In genomic region chr19:10525910-10526309, GRCm38 (mm10) we compare ENCODE assay signal across 8 mouse cellular contexts. TPM values are rescaled to one million over a fixed set of nuclear protein-coding genes. Genes with fewer than 3 reads are reported as not detected.
DNase-seq lines count a peak whose midpoint lies in the region; ATAC-seq lines count a peak whose summit lies in the region.

Gene Sdhaf2 (minus strand): TSS chr19:10526142.

- H3K36me3 ChIP-seq in hindbrain, embryonic 15.5 days: peaks cover 18% of the 10 kb centered on the region
- H3K36me3 ChIP-seq in limb, embryonic 10.5 days: peaks cover 46% of the 10 kb centered on the region
- H3K36me3 ChIP-seq in midbrain, embryonic 14.5 days (ENCODE audit: control insufficient read depth, insufficient read depth, low read length): peaks cover 19% of the 10 kb centered on the region

- peak within 1 kb of the TSS; percentile 95 for H3K9ac ChIP-seq in hindbrain, embryonic 15.5 days
- peak within 1 kb of the TSS; percentile 94 for H3K9ac ChIP-seq in midbrain, embryonic 14.5 days (replicated peaks; ENCODE audit: low read length)

- H3K4me2 ChIP-seq in hindbrain, embryonic 15.5 days: peak within 1 kb of the TSS; percentile 72
- peak within 1 kb of the TSS; percentile 75 for H3K4me2 ChIP-seq in midbrain, embryonic 14.5 days (ENCODE audit: low read length)

- H3K27me3 ChIP-seq in hindbrain, embryonic 15.5 days: no peaks in the 10 kb centered on the region
- H3K27me3 ChIP-seq in limb, embryonic 10.5 days (ENCODE audit: low read depth, poor library complexity, severe bottlenecking): no peaks in the 10 kb centered on the region
- H3K27me3 ChIP-seq in midbrain, embryonic 14.5 days (ENCODE audit: control insufficient read depth, insufficient read depth, low read length): no peaks in the 10 kb centered on the region

- 0 out of 2 replicates have a peak, but pooled peaks have one; percentile 1 for ATAC-seq in hindbrain, embryonic 15.5 days (ENCODE audit: low FRiP score, low read depth)
- ATAC-seq in midbrain, embryonic 14.5 days (ENCODE audit: low FRiP score, low TSS enrichment): no peak

- DNase-seq in urinary bladder, adult 2 months (ENCODE audit: low spot score): no peak
- no peak for DNase-seq in urinary bladder, postnatal 4 days (ENCODE audit: low spot score in 2 of 2)
- peak; percentile 36 for DNase-seq in c-Kit-positive CD71-positive TER-119-negative erythroid progenitor cells, embryonic 14.5 days (ENCODE audit: low read depth)
- peak; percentile 33 to 68 for DNase-seq in frontal cortex, adult 2 months (ENCODE audit: extremely low spot score in 1 of 2, low spot score in 1 of 2)
- no peak for DNase-seq in limb, embryonic 10.5 days (ENCODE audit: low spot score)
- peak; percentile 87 for DNase-seq in midbrain, embryonic 14.5 days
- no peak for DNase-seq in ovary, postnatal 10 days (ENCODE audit: low spot score)

- WGBS in hindbrain, embryonic 15.5 days: 1% methylated on average over 11 of the region's 11 CpGs
- whole genome bisulfite sequencing in limb, embryonic 10.5 days: under 1% methylated on average over 11 of the region's 11 CpGs
- 0% methylated on average over 11 of the region's 11 CpGs for WGBS in midbrain, embryonic 14.5 days

- H3K27ac ChIP-seq in hindbrain, embryonic 15.5 days (replicated peaks): peak within 1 kb of the TSS; percentile 98
- H3K27ac ChIP-seq in limb, embryonic 10.5 days: peak within 1 kb of the TSS; percentile 100
- H3K27ac ChIP-seq in midbrain, embryonic 14.5 days (replicated peaks; ENCODE audit: low read depth, low read length): peak within 1 kb of the TSS; percentile 94

- peaks cover 33% of the 10 kb centered on the region for H3K4me1 ChIP-seq in hindbrain, embryonic 15.5 days (replicated peaks)
- peaks cover 22% of the 10 kb centered on the region for H3K4me1 ChIP-seq in limb, embryonic 10.5 days
- peaks cover 17% of the 10 kb centered on the region for H3K4me1 ChIP-seq in midbrain, embryonic 14.5 days (ENCODE audit: control insufficient read depth, insufficient read depth, low read length)

- H3K4me3 ChIP-seq in hindbrain, embryonic 15.5 days: peak within 1 kb of the TSS; percentile 94
- peak within 1 kb of the TSS; percentile 80 for H3K4me3 ChIP-seq in limb, embryonic 10.5 days
- H3K4me3 ChIP-seq in midbrain, embryonic 14.5 days (replicated peaks; ENCODE audit: low read depth, low read length): peak within 1 kb of the TSS; percentile 96

- no peaks in the 10 kb centered on the region for H3K9me3 ChIP-seq in hindbrain, embryonic 15.5 days
- no peaks in the 10 kb centered on the region for H3K9me3 ChIP-seq in limb, embryonic 10.5 days (replicated peaks)
- no peaks in the 10 kb centered on the region for H3K9me3 ChIP-seq in midbrain, embryonic 14.5 days (ENCODE audit: control insufficient read depth, low read length)

RNA-seq across cellular contexts. Expression of gene Sdhaf2, which starts in this region (rescaled TPM):
- polyA plus RNA-seq in urinary bladder, adult 2 months (2012; rRNA removed): 50.8 and 52.0 TPM in 2 replicates
- polyA plus RNA-seq in frontal cortex, adult 2 months (2012; rRNA removed): 57.7 and 61.9 TPM in 2 replicates
- 62.8 and 69.1 TPM in 2 replicates for polyA plus RNA-seq in hindbrain, embryonic 15.5 days (2015; fragmentation: Nextera tagmentation; extraction: Ambion mirVana)
- polyA plus RNA-seq in limb, embryonic 10.5 days (2016; fragmentation: Nextera tagmentation; extraction: Ambion mirVana): 64.7 and 70.2 TPM in 2 replicates
- polyA plus RNA-seq in midbrain, embryonic 14.5 days (2014; fragmentation: Nextera tagmentation; extraction: Ambion mirVana): 67.6 and 69.6 TPM in 2 replicates

Comparison
In these comparisons a context has a peak if more than half of its experiments do, and no peak if none do; other contexts are left out.
1. DNase-seq: peak in c-Kit-positive CD71-positive TER-119-negative erythroid progenitor cells, embryonic 14.5 days (single experiment), frontal cortex, adult 2 months (2 of 2) and midbrain, embryonic 14.5 days (single experiment); none in urinary bladder, adult 2 months (single experiment), urinary bladder, postnatal 4 days (0 of 2), limb, embryonic 10.5 days (single experiment) and ovary, postnatal 10 days (single experiment).
2. Peak in every context shown above with its lines, with median percentiles within 50 percentile points of each other: H3K27ac ChIP-seq and H3K4me3 ChIP-seq.